Mouse (Mus musculus) 416B (cell line): ENCODE data around the gene Sytl2.
A peak's percentile ranks its signal among the peaks of the same experiment; 100 is the strongest.

Experiments used
- DNase-seq: peaks from one replicate; pipeline ENCODE4 v3.0.0; 2011; ENCODE audit warnings: low read depth

The Sytl2 gene

GRCm38 (mm10) chr7:90301942-90302646 lies at the start of gene Sytl2:
Gene Sytl2, plus strand, starts transcription at chr7:90302252.
- DNase-seq, result no peak

GRCm38 (mm10) chr7:90252946-90253345 lies 49.1 kb upstream of the Sytl2 start:
- DNase-seq, result peak; percentile 8

DNA sequence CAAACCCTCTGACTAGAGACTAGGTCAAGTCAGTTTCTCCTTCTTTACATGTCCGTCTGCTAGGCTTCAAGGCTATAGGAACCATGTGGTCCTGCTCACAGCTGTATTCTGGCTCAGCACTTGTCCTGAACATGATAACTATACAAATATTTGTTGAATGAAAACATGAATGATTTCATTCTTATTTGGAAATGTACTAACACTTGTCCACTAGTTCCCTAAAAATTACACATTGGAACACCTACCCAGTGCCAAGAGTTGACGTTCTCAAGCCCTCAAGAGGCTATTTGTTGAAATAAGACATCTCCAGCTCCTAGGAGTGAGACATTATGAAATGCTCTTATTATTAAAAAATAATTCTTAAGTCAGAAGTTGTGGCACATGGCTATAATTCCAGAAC lies 43.4 kb upstream of the Sytl2 start:
- no peak for DNase-seq

GRCm38 (mm10) chr7:90259899-90260298 lies 42.2 kb upstream of the Sytl2 start:
- no peak for DNase-seq

GRCm38 (mm10) chr7:90261902-90262599 lies 40.0 kb upstream of the Sytl2 start:
- no peak for DNase-seq

DNA sequence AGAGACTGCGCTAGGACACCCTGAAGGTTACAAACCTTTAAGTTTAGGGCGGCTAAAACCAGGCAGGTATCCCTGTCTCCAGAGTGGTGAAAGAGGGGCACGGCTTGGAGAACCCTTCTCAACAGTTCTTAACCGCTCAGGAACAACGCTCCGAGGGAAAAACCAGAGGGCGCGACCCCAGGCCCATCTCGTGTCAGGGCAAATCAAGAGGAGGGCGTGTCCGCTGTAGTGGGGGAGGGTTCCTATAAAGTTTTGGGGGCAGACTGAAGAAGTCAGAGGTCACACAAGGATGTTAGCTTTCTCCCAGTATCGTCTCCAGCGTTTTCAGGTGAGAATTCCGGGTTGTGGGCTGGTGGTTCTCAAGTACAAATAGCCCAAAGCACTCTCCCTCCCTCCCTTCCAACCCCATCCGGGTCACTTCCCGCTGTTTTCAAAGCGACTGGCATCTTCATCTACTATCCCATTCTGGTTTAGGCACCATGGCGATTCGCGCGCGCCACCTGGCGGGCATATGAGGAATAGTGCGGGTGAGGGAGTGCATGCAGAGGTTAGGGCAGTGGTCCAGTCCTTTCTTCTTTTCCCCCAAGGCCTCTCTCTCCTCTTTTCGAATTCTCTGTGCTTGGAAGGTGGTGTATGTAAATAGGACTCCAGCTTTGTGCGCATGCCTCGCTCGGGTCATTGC lies 36.6 kb upstream of the Sytl2 start, which contains the start of gene Ccdc83:
Gene Ccdc83 (minus strand): TSS at position 489 of the 682 bp plus-strand sequence.
- DNase-seq, result peak; percentile 74

GRCm38 (mm10) chr7:90270141-90270540 lies 31.9 kb upstream of the Sytl2 start:
- peak; percentile 71 for DNase-seq

DNA sequence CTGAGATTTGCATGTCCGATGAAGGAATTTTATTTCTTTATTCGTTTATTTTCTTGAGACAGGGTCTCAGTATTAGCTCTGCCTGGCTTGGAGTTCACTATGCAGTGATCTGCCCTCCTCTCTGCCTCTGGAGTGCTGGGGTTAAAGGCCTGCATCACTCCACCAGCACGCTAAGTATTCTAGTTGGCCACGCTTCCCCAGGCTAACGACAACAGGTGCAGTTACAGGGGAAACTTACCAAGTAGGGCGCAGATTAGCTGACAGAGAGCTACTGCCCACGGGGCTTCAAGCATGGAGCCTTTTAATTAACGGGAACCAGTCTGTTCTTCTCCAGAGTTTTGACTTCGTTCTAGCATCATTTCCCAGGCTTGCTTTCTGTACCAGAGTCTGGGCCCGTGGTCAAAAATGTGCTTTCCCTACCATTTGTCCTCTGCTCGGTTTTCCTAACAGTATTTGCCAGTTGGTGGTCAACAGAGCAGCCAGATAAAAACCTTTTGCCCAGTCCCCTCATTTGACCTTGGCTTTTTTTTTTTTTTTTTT lies 27.4 kb upstream of the Sytl2 start:
- no peak for DNase-seq

DNA sequence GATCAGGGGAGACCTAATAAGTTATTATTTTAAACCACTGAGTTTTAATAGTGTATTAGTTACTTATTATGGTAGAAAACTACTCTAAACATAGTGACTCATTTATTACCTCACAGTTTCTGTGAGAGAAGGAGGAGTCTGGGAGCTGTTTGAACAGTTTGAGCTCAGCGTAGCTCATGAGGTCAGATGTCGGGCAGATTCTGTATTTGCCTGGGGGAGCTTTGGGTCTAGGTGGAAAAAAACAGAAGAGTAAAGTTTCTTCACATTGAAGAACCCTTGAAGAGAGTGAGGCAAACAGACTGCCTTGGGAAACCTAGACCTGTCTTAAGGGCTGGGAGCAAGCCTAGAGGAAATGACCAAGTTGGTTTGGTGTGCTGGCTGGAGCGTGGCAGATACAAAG lies 24.8 kb upstream of the Sytl2 start:
- DNase-seq, result no peak

DNA sequence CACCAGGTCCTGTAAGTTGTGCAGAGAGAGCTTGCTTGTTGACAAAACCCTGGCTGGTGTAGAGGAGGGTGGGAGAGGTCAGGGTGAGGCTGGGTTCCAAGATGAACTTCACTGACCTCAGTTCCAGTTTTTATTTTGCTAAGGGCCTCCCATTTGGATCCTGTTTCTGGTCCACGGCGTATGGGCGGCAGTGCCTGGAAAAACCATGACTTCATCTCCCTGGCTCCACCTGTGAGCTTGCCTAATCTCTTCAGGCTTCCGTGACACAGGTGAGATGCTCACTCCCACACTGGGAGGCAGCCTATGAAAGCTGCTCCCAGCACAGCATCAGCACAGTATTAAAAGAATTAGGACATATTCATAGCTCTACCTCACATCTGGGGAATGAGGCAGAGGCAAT lies 24.3 kb upstream of the Sytl2 start:
- no peak for DNase-seq

DNA sequence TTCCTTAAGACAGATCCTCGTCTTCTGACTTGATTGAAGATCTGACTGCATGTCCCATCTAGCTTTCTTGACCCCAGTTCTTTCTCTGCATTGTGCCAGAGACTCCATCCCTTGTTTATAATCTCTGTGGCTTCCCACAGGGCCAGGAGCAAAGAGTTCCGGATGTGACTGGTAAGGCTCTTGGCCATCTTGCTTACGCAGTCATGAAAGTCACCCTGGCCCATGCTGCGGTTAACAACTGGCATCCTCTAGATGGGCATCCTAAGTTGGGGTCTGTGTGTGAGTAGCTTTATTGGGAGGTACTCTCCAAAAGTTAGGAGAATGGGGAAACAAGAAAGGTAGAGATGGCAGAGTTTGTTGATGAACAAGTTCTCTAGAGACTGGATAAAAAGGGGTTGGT lies 22.9 kb upstream of the Sytl2 start:
- DNase-seq, result no peak

DNA sequence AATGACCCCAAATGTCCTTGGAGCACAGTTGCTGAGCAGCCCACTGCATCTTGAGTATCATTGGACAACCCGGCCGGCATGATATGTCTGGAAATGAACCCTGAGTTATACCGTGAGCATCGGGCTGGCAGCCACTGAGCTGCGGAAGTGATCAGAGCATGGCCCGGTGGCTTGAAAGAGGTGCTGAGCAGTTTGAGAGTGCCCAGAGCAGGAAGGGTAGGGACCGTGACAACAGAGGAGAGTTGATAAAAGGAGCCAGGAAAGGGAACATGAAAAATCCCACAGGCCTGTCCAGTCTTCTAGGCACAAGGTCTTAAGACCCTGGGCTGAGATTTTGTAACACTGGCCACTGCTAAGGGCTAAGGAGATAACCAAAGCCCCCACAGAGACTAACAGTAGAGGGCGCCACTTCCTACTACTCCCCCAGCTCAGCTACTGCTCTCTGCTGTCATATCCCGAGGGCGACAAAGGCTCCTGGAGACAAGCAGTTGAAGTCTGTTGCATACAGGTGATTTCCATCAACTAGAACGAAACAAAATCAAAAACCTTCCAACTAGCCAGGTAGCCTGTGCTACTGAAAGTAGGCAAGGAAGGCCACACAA lies 21.7 kb upstream of the Sytl2 start:
- DNase-seq, result peak; percentile 57

DNA sequence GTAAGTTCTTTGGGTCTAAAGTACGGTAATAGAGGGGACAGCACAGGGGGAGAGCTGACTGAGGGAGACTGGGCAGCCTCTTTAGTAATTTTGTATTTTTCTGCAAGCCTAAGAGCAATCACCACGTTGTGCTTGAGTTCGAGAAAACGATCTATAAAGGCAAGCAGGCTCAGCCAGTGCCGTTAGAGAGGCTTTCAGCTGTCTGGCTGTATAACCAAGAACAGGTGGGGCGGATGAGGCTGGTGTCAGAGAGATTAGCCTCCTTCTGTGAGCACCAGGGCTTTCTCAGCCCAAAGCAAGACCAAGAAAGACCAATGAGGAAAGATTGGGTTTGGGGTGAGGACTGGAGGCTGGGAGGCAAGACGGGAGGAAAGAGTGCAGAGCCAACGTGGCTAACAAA lies 21.2 kb upstream of the Sytl2 start:
- DNase-seq, result no peak

- DNase-seq, result peak; percentile 34
These were observed 20.1 kb upstream of the Sytl2 start for GRCm38 (mm10) chr7:90281759-90282546.

- no peak for DNase-seq
These were observed 19.3 kb upstream of the Sytl2 start for GRCm38 (mm10) chr7:90282786-90283185.

- DNase-seq, result no peak
These were observed 17.3 kb upstream of the Sytl2 start for GRCm38 (mm10) chr7:90284793-90285192.

DNA sequence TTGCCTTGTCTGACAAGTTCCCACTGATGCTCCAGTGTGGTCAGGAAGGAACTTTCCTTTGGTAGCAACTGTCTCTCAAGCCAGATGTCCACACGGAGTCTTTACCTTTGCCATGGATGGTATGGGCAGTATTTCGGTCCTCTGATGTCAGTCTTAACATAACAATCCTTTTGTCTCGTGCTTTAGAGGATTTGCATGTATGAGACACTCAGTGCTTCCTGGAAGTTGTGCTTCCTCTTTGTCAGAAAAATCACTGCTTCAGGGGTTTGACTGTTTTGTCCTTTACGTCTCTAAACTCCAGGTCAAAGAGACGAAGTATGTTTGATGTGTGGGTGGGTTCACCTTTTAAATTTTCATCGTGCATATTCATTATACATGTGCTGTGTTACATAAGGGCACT lies 10.2 kb upstream of the Sytl2 start:
- DNase-seq, result no peak

- no peak for DNase-seq
These were observed 848 bp downstream of the Sytl2 start for GRCm38 (mm10) chr7:90302647-90303552.

DNA sequence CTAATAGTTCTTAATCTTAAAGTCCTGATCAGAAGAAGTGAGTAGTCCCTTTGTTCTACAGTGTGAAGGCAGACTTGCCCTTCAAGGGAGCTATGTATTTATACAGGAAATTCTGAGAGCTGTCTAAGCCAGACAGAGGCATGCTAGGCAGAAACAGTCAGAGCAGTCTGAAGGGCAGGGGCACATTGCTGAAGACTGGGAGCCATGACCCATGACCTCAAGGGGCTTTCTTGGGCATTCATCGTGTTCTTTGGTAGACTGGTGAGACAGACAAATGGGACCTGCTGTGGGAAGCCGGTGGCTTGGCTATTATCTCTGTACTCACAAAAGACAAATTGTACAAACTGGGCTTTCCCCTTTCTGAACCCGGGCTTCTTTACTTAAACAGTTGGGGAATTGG lies 4.0 kb downstream of the Sytl2 start:
- no peak for DNase-seq

DNA sequence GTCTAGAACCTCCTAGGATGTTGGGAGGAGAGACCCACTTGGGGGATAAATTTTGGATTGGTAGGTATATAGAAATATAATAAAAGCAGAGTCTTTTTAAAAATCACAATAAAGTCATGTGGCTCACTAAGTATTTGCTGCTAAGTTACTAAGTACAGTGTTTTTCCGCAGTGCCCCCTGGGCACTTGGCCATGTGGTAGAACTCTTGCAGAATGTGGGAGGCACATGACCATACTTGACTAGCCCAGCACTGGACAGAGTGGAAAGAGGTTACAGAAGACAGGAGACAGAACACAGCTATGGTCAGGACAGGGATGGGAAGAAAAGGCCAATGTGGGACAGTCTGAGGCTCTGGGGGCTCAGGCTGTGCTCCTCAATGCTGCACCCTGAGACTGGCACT lies 4.9 kb downstream of the Sytl2 start:
- DNase-seq, result no peak

- DNase-seq, result peak; percentile 61
These were observed 6.0 kb downstream of the Sytl2 start for GRCm38 (mm10) chr7:90308003-90308402.
